Mouse (Mus musculus) ES-Bruce4 (cell line): Measurements from ENCODE around the gene Shq1.

Source experiments
- CTCF ChIP-seq: IDR thresholded peaks from one replicate; pipeline ENCODE4 v1.8.1; 2011; ENCODE audit warnings: low read depth, low read length
- EP300 ChIP-seq: IDR thresholded peaks from 2 replicates; pipeline ENCODE4 v1.6.1; 2011; ENCODE audit warnings: low read depth, low read length; ENCODE audit not compliant: insufficient read depth
- POLR2A ChIP-seq: IDR thresholded peaks from one replicate; pipeline ENCODE4 v1.8.1; 2011; ENCODE audit warnings: low read length; ENCODE audit not compliant: insufficient read depth

GRCm38 (mm10) chr6:100608429-100608828 is 62.5 kb downstream of the Shq1 start:
- TF ChIP-seq POLR2A (no peak), CTCF (no peak), EP300 (no peak)
